Mouse (Mus musculus): ENCODE results near the gene Daw1.
A peak's percentile ranks its signal among the peaks of the same experiment; 100 is the strongest.

The Daw1 gene

GRCm38 (mm10) chr1:83159603-83160002 is at the start of gene Daw1:
Gene Daw1 (plus strand): TSS chr1:83159752.
- peak; percentile 27 to 55 for DNase-seq (ENCODE audit: low spot score in 2 of 2)

DNA sequence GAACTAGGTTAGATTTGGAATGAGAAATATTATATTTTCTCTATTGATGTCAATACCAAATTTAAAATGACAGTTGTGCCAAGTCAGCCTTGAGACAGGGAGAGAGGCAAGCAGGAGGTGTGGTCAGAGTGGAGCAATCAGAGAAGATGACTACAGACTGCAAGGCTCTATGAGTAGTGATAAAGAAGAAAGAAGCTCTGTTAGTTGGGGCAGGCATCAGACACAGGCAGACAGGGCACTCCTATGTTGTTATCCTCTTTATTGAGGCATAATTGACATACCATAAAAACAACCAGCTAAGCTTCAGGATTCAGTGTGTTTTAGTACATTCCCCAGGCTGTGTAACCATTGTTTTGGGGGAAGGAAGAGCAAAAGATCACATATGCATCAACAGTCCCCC is 48.6 kb upstream of the Daw1 start:
- no peak for DNase-seq (ENCODE audit: low spot score in 2 of 2)

- DNase-seq (ENCODE audit: low spot score in 2 of 2), result no peak
Measured at GRCm38 (mm10) chr1:83111726-83112125, 47.8 kb upstream of the Daw1 start.

- no peak for DNase-seq (ENCODE audit: low spot score in 2 of 2)
Measured at GRCm38 (mm10) chr1:83116447-83117137, 43.0 kb upstream of the Daw1 start, which contains the start of gene Ccl20. Gene Ccl20 (plus strand): TSS chr1:83116766.

DNA sequence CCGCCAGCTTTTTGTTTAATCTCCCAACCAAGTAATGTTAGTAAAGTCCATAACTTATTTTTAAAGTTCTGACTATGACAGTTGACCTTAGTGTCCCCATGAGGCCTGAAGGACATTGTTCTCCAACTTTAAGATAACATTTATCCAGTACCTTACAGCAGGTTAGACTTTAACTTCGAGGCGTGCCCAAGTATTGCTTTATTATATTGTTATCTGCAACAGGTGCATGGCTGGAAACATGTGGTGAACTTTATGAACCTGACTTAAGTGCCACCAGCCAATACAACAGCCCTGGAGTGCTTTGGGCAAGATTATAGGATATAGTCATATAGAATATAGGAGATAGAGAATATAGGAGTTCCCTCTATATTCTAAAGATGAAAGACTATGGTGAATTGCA is 42.3 kb upstream of the Daw1 start:
- DNase-seq (ENCODE audit: low spot score in 2 of 2), result no peak

- no peak for DNase-seq (ENCODE audit: low spot score in 2 of 2)
Measured at GRCm38 (mm10) chr1:83117661-83118060, 41.9 kb upstream of the Daw1 start.

DNA sequence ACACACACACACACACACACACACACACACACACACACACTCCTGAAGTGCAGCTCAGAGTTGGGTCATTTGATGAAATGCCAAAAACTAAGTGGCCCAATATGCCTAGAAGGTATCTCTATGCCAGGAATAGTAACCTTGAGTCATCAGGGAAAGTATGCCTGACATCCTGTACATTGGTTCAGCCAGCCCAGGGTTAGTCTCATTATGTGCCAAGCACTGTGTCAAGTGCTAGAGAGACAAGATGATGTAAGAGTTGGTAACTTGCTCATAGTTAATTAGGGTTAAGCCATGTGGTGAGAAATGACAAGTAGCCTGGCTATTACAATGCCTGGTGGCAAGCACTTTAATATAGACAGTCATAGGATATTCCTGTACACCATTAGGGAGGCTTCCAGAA is 39.6 kb upstream of the Daw1 start:
- DNase-seq (ENCODE audit: low spot score in 2 of 2), result no peak

DNA sequence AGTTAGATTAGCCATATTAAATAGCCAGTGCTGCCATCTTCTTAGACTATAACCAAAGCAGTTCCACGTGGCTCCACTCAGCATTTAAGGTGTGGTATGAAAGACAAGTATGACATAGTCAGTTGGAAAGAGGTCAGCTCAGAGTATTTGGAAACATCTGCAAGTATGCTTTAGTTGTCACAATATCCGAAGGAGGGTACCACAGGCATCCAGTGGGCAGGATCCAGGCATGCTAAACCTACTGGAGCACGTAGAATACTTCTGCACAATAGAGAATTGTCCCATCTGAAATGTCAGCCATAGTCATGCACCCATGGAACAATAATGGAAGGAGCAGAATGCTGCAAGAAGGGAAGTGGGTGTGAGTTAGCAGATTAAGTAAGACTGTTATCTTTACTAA is 39.2 kb upstream of the Daw1 start:
- DNase-seq (ENCODE audit: low spot score in 2 of 2), result no peak

- DNase-seq (ENCODE audit: low spot score in 2 of 2), result no peak
Measured at GRCm38 (mm10) chr1:83123201-83123600, 36.4 kb upstream of the Daw1 start.

GRCm38 (mm10) chr1:83135829-83136228 is 23.7 kb upstream of the Daw1 start:
- DNase-seq (ENCODE audit: low spot score in 2 of 2), result no peak

DNA sequence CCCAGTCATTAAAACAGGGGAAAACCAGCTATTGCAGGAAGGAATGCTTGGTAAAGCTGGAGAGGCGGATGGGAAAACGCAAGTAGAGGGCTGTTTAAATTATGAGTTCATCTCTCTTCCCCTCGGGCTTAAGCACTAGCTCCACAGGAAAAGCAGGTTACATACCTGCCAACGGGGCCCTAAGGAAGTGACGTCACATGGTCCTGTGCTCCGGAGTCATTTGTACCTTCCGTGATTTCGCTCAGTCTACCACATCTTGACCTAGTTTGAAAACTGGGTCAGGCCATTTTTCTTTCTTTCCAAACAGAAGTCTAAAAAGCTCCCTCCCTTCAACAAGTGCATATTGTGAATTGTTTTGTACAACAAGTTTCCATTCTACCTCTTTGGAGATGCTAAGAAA is 21.7 kb upstream of the Daw1 start:
- no peak for DNase-seq (ENCODE audit: low spot score in 2 of 2)

GRCm38 (mm10) chr1:83138721-83139120 is 20.8 kb upstream of the Daw1 start:
- no peak for DNase-seq (ENCODE audit: low spot score in 2 of 2)

DNA sequence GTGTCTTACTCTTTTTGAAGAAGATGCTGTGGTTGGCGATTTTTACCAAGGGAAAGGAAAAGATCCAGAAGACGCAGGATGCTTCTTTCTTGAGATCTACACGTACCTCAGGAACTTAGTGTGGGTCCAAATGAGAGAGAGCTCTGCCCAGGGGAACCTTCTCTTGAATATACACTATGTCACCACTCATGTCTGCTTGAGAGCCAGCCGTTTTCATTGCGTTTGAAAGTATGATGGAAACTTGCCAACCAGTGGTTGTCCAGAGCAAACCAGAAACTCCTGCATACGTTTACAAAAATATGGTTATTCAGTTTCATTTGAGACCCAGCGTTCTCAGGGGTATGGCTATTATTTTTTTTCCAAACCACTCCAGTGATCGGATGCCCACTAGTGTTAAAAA is 18.0 kb upstream of the Daw1 start:
- DNase-seq (ENCODE audit: low spot score in 2 of 2), result no peak

DNA sequence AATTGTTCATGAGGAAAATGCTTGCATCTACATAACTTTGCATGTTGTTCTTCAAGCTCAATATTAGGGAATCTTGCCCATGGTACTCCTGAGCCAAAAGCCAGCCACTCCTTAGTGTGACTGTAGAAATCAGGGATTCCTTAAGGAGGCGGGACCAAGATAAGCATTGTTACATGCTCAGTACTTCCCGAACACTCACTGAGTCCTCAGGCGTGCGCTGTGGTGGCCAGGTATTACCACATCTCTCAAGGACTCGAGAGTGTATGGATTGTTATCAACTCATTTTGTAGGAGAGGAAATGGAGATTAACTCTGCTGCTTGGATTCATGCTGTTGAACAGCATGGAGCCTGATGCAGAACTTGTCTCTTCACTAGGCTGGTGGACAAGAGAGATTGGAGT is 17.5 kb upstream of the Daw1 start:
- no peak for DNase-seq (ENCODE audit: low spot score in 2 of 2)

GRCm38 (mm10) chr1:83146547-83146946 is 13.0 kb upstream of the Daw1 start:
- DNase-seq (ENCODE audit: low spot score in 2 of 2), result no peak

DNA sequence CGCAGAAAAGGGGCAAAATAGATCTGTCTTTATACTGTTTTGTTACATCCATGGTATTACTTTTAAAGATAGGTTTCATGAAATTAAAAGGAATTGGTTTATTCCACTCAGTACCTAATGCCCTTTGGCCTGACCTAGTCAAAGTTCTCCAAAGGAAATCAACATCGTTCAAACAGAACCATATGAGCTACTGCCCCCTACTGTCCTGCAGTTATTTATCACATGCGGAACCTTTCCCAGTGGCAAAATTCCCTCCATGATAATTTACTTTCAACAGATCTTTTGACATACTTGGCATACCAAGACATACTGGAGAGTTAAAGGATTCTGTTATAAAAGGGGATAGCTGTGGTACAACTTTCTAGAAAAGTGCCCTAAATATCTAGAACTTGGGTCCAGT is 9.3 kb upstream of the Daw1 start:
- no peak for DNase-seq (ENCODE audit: low spot score in 2 of 2)

GRCm38 (mm10) chr1:83152961-83153360 is 6.6 kb upstream of the Daw1 start:
- DNase-seq (ENCODE audit: low spot score in 2 of 2), result no peak

DNA sequence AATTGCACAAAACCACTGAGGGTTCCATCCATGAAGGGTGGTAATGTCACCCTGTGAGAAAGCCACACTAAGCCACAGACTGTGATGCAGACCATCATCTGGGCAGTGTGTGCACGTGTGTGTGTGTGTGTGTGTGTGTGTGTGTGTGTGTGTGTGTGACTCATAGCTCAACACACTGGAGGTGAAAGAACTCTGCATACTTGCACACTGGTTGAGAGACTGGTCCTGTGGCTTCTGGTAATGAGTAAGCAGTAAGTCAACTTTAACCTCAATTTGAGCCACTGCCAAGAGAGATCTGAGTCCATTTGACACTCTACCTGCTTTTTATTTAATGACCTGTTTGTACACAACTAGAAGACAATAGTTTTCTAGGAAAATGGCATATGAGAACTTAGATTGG is 2.7 kb upstream of the Daw1 start:
- no peak for DNase-seq (ENCODE audit: low spot score in 2 of 2)

DNA sequence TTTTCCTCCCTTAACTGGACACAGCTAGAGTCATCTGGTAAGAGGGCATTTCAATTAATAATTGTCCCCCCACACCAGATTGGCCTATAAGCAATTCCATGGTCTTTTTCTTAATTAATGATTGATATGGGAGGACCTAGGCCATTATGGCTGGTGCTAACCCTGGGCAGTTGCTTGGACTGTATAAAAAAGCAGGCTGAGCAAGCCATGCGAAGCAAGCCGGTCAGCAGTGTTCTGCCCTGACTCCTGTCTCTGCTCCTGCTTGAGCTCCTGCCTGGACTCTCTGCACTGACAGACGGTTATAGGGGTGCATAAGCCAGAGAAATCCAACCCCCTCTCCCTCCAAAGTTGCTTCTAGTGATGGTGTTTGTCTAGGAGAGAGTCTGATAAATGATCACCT is 2.1 kb downstream of the Daw1 start:
- no peak for DNase-seq (ENCODE audit: low spot score in 2 of 2)

GRCm38 (mm10) chr1:83164027-83164426 is 4.5 kb downstream of the Daw1 start:
- no peak for DNase-seq (ENCODE audit: low spot score in 2 of 2)

DNA sequence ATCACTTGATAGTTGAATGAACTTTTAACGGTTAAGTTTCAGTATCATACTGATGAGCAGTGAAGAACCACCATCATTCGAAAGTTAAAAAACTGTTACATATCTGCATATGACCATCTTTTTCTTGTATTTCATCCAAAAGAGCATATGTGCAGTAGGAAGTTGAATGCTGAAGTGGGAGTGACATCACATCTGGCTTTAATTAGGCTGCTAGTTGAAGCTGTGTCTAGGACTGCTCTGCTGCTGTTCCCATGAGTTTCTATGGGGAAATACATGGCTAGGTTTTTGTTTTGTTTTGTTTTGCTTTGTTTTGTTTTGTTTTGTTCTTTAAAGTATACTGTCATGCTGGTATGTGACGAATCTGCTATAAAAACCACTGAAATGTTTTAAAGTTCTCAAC is 9.6 kb downstream of the Daw1 start:
- no peak for DNase-seq (ENCODE audit: low spot score in 2 of 2)

DNA sequence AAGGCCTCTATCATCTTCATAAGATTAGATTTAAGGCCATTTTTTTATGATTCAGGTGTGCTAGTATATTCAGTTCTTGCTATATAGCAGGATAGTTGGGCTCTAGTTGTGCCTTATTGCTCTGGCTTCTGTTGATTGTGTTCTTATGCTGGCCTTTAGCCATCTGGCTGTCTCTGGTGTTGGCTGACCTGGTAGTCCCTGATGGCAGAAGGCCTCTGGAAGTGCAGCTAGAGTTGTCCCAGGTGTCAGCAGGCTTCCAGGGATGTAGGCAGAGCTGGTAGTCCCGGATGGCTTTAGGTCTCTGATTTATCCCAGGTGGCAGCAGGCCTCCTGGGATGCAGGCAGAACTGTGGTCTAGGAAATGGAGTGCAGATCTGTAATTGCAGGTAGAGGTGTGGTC is 16.4 kb downstream of the Daw1 start:
- DNase-seq (ENCODE audit: low spot score in 2 of 2), result no peak

DNA sequence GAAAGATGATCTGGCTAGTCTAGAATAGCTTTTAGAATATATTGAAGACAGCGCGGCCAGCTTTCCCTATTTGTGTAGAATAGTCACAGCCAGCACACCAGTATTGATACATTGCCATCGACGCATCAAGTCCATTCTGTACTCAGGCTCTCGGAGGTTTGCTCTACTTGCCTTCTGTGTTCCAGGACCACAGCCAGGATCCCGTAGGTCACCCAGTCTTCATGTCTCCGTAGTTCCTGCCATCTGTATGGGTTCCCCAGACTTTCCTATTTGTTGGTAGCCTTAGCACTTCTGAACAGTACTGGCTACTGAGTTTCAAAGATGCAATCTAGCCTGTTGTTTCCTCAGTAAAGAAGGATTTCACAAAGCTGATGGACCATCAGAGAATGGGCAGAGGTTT is 20.0 kb downstream of the Daw1 start:
- no peak for DNase-seq (ENCODE audit: low spot score in 2 of 2)

- peak in 1 of 2 experiments; percentile 17 for DNase-seq (ENCODE audit: low spot score in 2 of 2)
Measured at GRCm38 (mm10) chr1:83181418-83181817, 21.9 kb downstream of the Daw1 start.
